Mouse (Mus musculus) kidney, embryonic 16.5 days (tissue): ENCODE results near the gene Tbxas1. TPM values are rescaled to one million over a fixed set of nuclear protein-coding genes. Genes with fewer than 3 reads are reported as not detected.

ENCODE experiments used
- ATAC-seq: fragments of 200-750 bp; cut with Nextera tagmentation; 2 replicates; pipeline ENCODE4 v1.8.0; 2017; ENCODE audit warnings: moderate TSS enrichment; ENCODE audit not compliant: low FRiP score, low TSS enrichment
- H3K27ac ChIP-seq: fragments of 300-500 bp; sonication (generic); 2 replicates; pipeline ENCODE4 v1.5.1; 2014; ENCODE audit warnings: low read length
- H3K27me3 ChIP-seq: fragments of 300-500 bp; sonication (generic); 2 replicates; pipeline ENCODE4 v1.6.1; 2014; ENCODE audit warnings: low read length, control low read depth, mixed read lengths; ENCODE audit not compliant: insufficient read depth
- H3K36me3 ChIP-seq: fragments of 300-500 bp; sonication (generic); 2 replicates; pipeline ENCODE4 v1.6.1; 2014; ENCODE audit warnings: low read length, control low read depth, mixed read lengths; ENCODE audit not compliant: insufficient read depth
- H3K4me1 ChIP-seq: fragments of 300-500 bp; sonication (generic); 2 replicates; pipeline ENCODE4 v1.6.1; 2014; ENCODE audit warnings: low read length, control low read depth, mixed read lengths; ENCODE audit not compliant: insufficient read depth
- H3K4me2 ChIP-seq: fragments of 300-500 bp; sonication (generic); replicated peaks from 2 replicates; pipeline ENCODE4 v1.6.1; 2014; ENCODE audit warnings: low read depth, low read length
- H3K4me3 ChIP-seq: fragments of 300-500 bp; sonication (generic); 2 replicates; pipeline ENCODE4 v1.5.1; 2014; ENCODE audit warnings: mild to moderate bottlenecking, low read length
- H3K9ac ChIP-seq: fragments of 300-500 bp; sonication (generic); replicated peaks from 2 replicates; pipeline ENCODE4 v1.6.1; 2014; ENCODE audit warnings: low read length
- H3K9me3 ChIP-seq: fragments of 300-500 bp; sonication (generic); 2 replicates; pipeline ENCODE4 v1.6.1; 2016; ENCODE audit warnings: low read length, control low read depth
- WGBS: fragments of 180-500 bp; shearing (Covaris S2); extraction: QIAGEN DNeasy Blood & Tissue Kit; methylation state at CpG from one replicate; pipeline ENCODE4 v1.1.7; 2014; 5-methylcytosine and 5-hydroxymethylcytosine counted together
- polyA plus RNA-seq: library from polyadenylated mRNA; unstranded; fragments of >200 nt; fragmentation: Nextera tagmentation; extraction: Ambion mirVana; gene quantifications from 2 replicates; pipeline ENCODE4 v1.2.1, GENCODE M21; 2015

The Tbxas1 gene
- polyA plus RNA-seq, 1 experiment from 2014 or later: 9.2 TPM

- WGBS: 84% methylated on average over 1 of the region's 1 CpGs
- Histone ChIP-seq H3K27ac (no peak overlapping the region), H3K9ac (no peak overlapping the region), H3K4me2 (no peak overlapping the region), H3K27me3 (no peaks in the 10 kb centered on the region), H3K4me3 (no peak overlapping the region), H3K4me1 (no peaks in the 10 kb centered on the region), H3K9me3 (peaks cover 7% of the 10 kb centered on the region), H3K36me3 (no peaks in the 10 kb centered on the region)
- ATAC-seq: no peak
Measured at GRCm38 (mm10) chr6:38941016-38941415, 65.8 kb downstream of the Tbxas1 start.

- Histone ChIP-seq H3K4me1 (no peaks in the 10 kb centered on the region), H3K27me3 (no peaks in the 10 kb centered on the region), H3K4me3 (no peak overlapping the region), H3K36me3 (no peaks in the 10 kb centered on the region), H3K9me3 (peaks cover 8% of the 10 kb centered on the region), H3K27ac (no peak overlapping the region), H3K9ac (no peak overlapping the region), H3K4me2 (no peak overlapping the region)
- ATAC-seq: no peak
- 97% methylated on average over 3 of the region's 3 CpGs for WGBS
Measured at GRCm38 (mm10) chr6:38942771-38943170, 67.6 kb downstream of the Tbxas1 start.

- WGBS: 89% methylated on average over 8 of the region's 8 CpGs
- no peaks in the 10 kb centered on the region for H3K4me1 ChIP-seq
- H3K9me3 ChIP-seq: peaks cover 13% of the 10 kb centered on the region
- no peak overlapping the region for H3K27ac ChIP-seq
- no peak overlapping the region for H3K4me3 ChIP-seq
- no peak for ATAC-seq
- no peak overlapping the region for H3K4me2 ChIP-seq
- H3K9ac ChIP-seq: no peak overlapping the region
- H3K36me3 ChIP-seq: no peaks in the 10 kb centered on the region
- no peaks in the 10 kb centered on the region for H3K27me3 ChIP-seq
Measured at GRCm38 (mm10) chr6:38944392-38944791, 69.2 kb downstream of the Tbxas1 start.

- no peak for ATAC-seq
- Histone ChIP-seq H3K27ac (no peak overlapping the region), H3K27me3 (no peaks in the 10 kb centered on the region), H3K4me1 (no peaks in the 10 kb centered on the region; the same call in 1 of the 2 replicates), H3K9me3 (peaks cover 13% of the 10 kb centered on the region), H3K36me3 (no peaks in the 10 kb centered on the region), H3K4me2 (no peak overlapping the region), H3K4me3 (no peak overlapping the region), H3K9ac (no peak overlapping the region)
- 80% methylated on average over 7 of the region's 7 CpGs for WGBS
Measured at GRCm38 (mm10) chr6:38944826-38945225, 69.6 kb downstream of the Tbxas1 start.

DNA sequence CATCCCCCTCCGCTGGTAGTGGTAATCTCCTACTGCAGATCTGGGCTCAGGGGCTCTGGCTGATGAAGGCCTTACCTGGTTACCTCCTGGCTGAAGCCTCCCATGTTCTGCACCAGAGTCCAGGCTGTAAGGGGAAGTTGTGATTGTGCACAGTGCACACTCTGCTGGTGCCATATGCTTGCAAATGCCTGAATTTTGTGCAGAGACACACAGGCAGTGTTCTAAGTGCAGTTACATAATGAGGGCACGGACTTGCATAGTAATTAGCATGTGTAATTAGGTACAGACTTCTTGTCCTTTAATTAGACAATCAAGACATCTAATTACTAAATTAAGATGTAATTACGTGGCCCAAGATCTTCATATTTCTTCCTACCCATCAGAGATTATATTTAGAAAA is 70.5 kb downstream of the Tbxas1 start:
- no peak overlapping the region for H3K4me2 ChIP-seq
- H3K36me3 ChIP-seq: no peaks in the 10 kb centered on the region
- H3K4me1 ChIP-seq: peaks cover under 1% of the 10 kb centered on the region; the same call in 1 of the 2 replicates
- no peak for ATAC-seq
- no peak overlapping the region for H3K4me3 ChIP-seq
- H3K27ac ChIP-seq: no peak overlapping the region
- 89% methylated on average over 3 of the region's 3 CpGs for WGBS
- H3K9ac ChIP-seq: no peak overlapping the region
- H3K27me3 ChIP-seq: no peaks in the 10 kb centered on the region
- peaks cover 13% of the 10 kb centered on the region for H3K9me3 ChIP-seq

GRCm38 (mm10) chr6:38947282-38947681 is 72.1 kb downstream of the Tbxas1 start:
- Histone ChIP-seq H3K4me2 (no peak overlapping the region), H3K27me3 (no peaks in the 10 kb centered on the region), H3K4me1 (peaks cover 4% of the 10 kb centered on the region), H3K4me3 (no peak overlapping the region), H3K36me3 (no peaks in the 10 kb centered on the region), H3K9me3 (peaks cover 13% of the 10 kb centered on the region), H3K9ac (no peak overlapping the region), H3K27ac (no peak overlapping the region)
- no peak for ATAC-seq
- 84% methylated on average over 4 of the region's 4 CpGs for WGBS

GRCm38 (mm10) chr6:38949683-38950161 is 74.5 kb downstream of the Tbxas1 start:
- peaks cover 4% of the 10 kb centered on the region for H3K4me1 ChIP-seq
- no peak overlapping the region for H3K9ac ChIP-seq
- H3K36me3 ChIP-seq: no peaks in the 10 kb centered on the region
- ATAC-seq: no peak
- 36% methylated on average over 5 of the region's 5 CpGs for WGBS
- no peak overlapping the region for H3K4me2 ChIP-seq
- H3K27me3 ChIP-seq: no peaks in the 10 kb centered on the region
- H3K4me3 ChIP-seq: no peak overlapping the region
- H3K9me3 ChIP-seq: 0 out of 2 replicates have a peak, but pooled peaks cover 6% of the 10 kb centered on the region
- H3K27ac ChIP-seq: peak overlapping the region; percentile 72

DNA sequence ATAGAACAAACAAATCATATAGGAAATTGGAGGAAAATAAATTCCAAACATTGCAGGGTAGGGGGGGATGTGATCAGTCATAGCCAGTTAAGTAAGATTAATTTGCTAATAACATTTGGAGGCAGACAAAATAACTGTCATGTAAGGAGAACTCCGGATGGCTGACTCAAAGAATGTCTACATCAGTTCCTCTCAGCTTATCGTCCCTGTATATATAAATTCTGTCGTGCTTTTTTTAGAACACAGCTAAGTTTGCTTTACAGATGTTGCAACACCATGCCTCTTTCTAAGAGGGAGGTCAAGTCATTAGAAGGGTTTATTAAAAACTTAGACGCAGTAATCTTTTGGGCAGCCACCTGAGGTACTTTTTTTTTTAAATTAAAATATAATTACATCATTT is 75.1 kb downstream of the Tbxas1 start:
- Histone ChIP-seq H3K27me3 (no peaks in the 10 kb centered on the region), H3K27ac (peak overlapping the region; percentile 72; the same call in 1 of the 2 replicates), H3K4me1 (peaks cover 4% of the 10 kb centered on the region), H3K9me3 (0 out of 2 replicates have a peak, but pooled peaks cover 6% of the 10 kb centered on the region), H3K36me3 (no peaks in the 10 kb centered on the region), H3K4me3 (no peak overlapping the region), H3K4me2 (no peak overlapping the region), H3K9ac (no peak overlapping the region)
- WGBS: 32% methylated on average over 4 of the region's 4 CpGs
- ATAC-seq: no peak

- 0 out of 2 replicates have a peak, but pooled peaks have one; percentile 27 for ATAC-seq
- H3K27ac ChIP-seq: peak overlapping the region; percentile 13; the same call in 1 of the 2 replicates
- no peaks in the 10 kb centered on the region for H3K27me3 ChIP-seq
Measured at GRCm38 (mm10) chr6:38950838-38951237, 75.6 kb downstream of the Tbxas1 start.

DNA sequence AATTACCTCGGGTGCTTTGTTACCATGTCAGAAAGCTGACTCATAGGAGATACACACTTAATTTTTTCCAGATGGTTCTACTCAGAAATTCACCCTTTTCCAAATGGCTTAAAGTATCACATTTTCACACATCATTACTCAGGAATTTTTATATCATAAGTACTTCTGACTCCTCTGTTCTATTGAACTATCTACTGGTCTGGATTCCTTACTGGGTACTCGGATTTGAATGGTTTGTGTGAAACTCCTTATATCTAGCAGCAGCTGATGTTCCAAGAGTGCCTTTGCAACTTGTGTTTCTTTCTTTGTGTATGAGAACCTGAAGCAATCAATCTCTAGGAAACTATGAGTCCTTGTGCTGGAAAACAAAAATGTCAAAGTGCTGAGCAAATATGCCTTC is 81.4 kb downstream of the Tbxas1 start:
- Histone ChIP-seq H3K4me3 (no peak overlapping the region), H3K36me3 (no peaks in the 10 kb centered on the region), H3K4me2 (no peak overlapping the region), H3K27me3 (no peaks in the 10 kb centered on the region), H3K9ac (no peak overlapping the region), H3K9me3 (no peaks in the 10 kb centered on the region), H3K4me1 (0 out of 2 replicates have a peak, but pooled peaks cover 13% of the 10 kb centered on the region), H3K27ac (no peak overlapping the region)
- no peak for ATAC-seq
- WGBS: 83% methylated on average over 2 of the region's 2 CpGs

More at GRCm38 (mm10) chr6:38950838-38951237, 75.6 kb downstream of the Tbxas1 start:
- 52% methylated on average over 3 of the region's 3 CpGs for WGBS
- Histone ChIP-seq H3K4me1 (peaks cover 4% of the 10 kb centered on the region), H3K36me3 (no peaks in the 10 kb centered on the region), H3K4me3 (no peak overlapping the region), H3K9ac (no peak overlapping the region), H3K9me3 (0 out of 2 replicates have a peak, but pooled peaks cover 6% of the 10 kb centered on the region), H3K4me2 (no peak overlapping the region)
